Mouse (Mus musculus) intestine, postnatal 0 days (tissue): Measurements from ENCODE around the gene Gmeb2. TPM values are rescaled to one million over a fixed set of nuclear protein-coding genes. Genes with fewer than 3 reads are reported as not detected.
A peak's percentile ranks its signal among the peaks of the same experiment; 100 is the strongest.

ENCODE experiments used
- ATAC-seq: fragments of 200-750 bp; cut with Nextera tagmentation; 2 replicates; pipeline ENCODE4 v1.8.0; 2017; ENCODE audit warnings: mild to moderate bottlenecking, moderate TSS enrichment, moderate library complexity
- H3K27ac ChIP-seq: fragments of 300-500 bp; sonication (generic); 2 replicates; pipeline ENCODE4 v1.5.1; 2014; ENCODE audit warnings: mild to moderate bottlenecking, low read depth, low read length, moderate library complexity
- H3K27me3 ChIP-seq: fragments of 300-500 bp; sonication (generic); replicated peaks from 2 replicates; pipeline ENCODE4 v1.6.1; 2014; ENCODE audit warnings: low read length, mixed read lengths; ENCODE audit not compliant: control insufficient read depth, insufficient read depth
- H3K36me3 ChIP-seq: fragments of 300-500 bp; sonication (generic); 2 replicates; pipeline ENCODE4 v1.6.1; 2014; ENCODE audit warnings: mild to moderate bottlenecking, moderate library complexity; ENCODE audit not compliant: control insufficient read depth, insufficient read depth
- H3K4me1 ChIP-seq: fragments of 300-500 bp; sonication (generic); replicated peaks from 2 replicates; pipeline ENCODE4 v1.6.1; 2014; ENCODE audit warnings: antibody characterized with exemption, low read length, mixed read lengths; ENCODE audit not compliant: control insufficient read depth, insufficient read depth
- H3K4me2 ChIP-seq: fragments of 300-500 bp; sonication (generic); replicated peaks from 2 replicates; pipeline ENCODE4 v1.6.1; 2014; ENCODE audit warnings: low read depth, mild to moderate bottlenecking, moderate library complexity
- H3K4me3 ChIP-seq: fragments of 300-500 bp; sonication (generic); 2 replicates; pipeline ENCODE4 v1.5.1; 2014; ENCODE audit warnings: low read depth, low read length
- H3K9ac ChIP-seq: fragments of 300-500 bp; sonication (generic); 2 replicates; pipeline ENCODE4 v1.6.1; 2014; ENCODE audit warnings: mild to moderate bottlenecking, low read depth, low read length
- H3K9me3 ChIP-seq: fragments of 300-500 bp; sonication (generic); 2 replicates; pipeline ENCODE4 v1.6.1; 2016; ENCODE audit warnings: mixed run types; ENCODE audit not compliant: control insufficient read depth
- CTCF ChIP-seq: sonication (generic); IDR thresholded peaks from 2 replicates; pipeline ENCODE4 v1.5.1; 2016; ENCODE audit warnings: low read depth, mild to moderate bottlenecking, control low read depth, antibody characterized with exemption, moderate library complexity
- WGBS: fragments of 180-500 bp; shearing (Covaris S2); extraction: QIAGEN DNeasy Blood & Tissue Kit; methylation state at CpG from one replicate; pipeline ENCODE4 v1.1.7; 2014; 5-methylcytosine and 5-hydroxymethylcytosine counted together
- polyA plus RNA-seq: library from polyadenylated mRNA; unstranded; fragments of >200 nt; fragmentation: Nextera tagmentation; extraction: Ambion mirVana; gene quantifications from 2 replicates; pipeline ENCODE4 v1.2.1, GENCODE M21; 2015

Gene Gmeb2
- polyA plus RNA-seq, 1 experiment from 2014 or later, result 5.4 TPM

GRCm38 (mm10) chr2:181202422-181202821 lies 85.4 kb downstream of the Gmeb2 start, which contains the start of gene Ptk6:
Gene Ptk6, minus strand, starts transcription at chr2:181202789.
- Histone ChIP-seq H3K9ac (no peak within 1 kb of the TSS), H3K4me1 (peaks cover 7% of the 10 kb centered on the region; the same call in 1 of the 2 replicates), H3K9me3 (no peaks in the 10 kb centered on the region), H3K4me3 (no peak within 1 kb of the TSS), H3K36me3 (no peaks in the 10 kb centered on the region), H3K27me3 (no peaks in the 10 kb centered on the region), H3K27ac (peak within 1 kb of the TSS; percentile 70), H3K4me2 (peak within 1 kb of the TSS; percentile 43)
- TF ChIP-seq CTCF, result no peak
- ATAC-seq, result peak; percentile 84
- WGBS, result 65% methylated on average over 3 of the region's 3 CpGs

- Histone ChIP-seq H3K9ac (no peak overlapping the region), H3K4me3 (no peak overlapping the region), H3K27me3 (no peaks in the 10 kb centered on the region), H3K36me3 (no peaks in the 10 kb centered on the region), H3K9me3 (no peaks in the 10 kb centered on the region), H3K4me1 (peaks cover 11% of the 10 kb centered on the region; the same call in 1 of the 2 replicates), H3K4me2 (peak overlapping the region; percentile 43; the same call in 1 of the 2 replicates), H3K27ac (0 out of 2 replicates have a peak overlapping the region, but pooled peaks have one; percentile 70)
- WGBS, result 50% methylated on average over 3 of the region's 3 CpGs
- no peak for TF ChIP-seq CTCF
- ATAC-seq, result no peak
Observed at GRCm38 (mm10) chr2:181201606-181202005, 86.2 kb downstream of the Gmeb2 start.

Other genes with a start within 250 kb of the Gmeb2 start
- 0.30 and 0.33 TPM in 2 replicates for gene Chrna4, start 244.5 kb downstream of the Gmeb2 start, polyA plus RNA-seq
- gene Kcnq2, start 152.7 kb downstream of the Gmeb2 start, polyA plus RNA-seq, result 0.51 and 0.72 TPM in 2 replicates
- 0.38 and 0.58 TPM in 2 replicates for gene Eef1a2, start 131.0 kb downstream of the Gmeb2 start, polyA plus RNA-seq
- 197 TPM in 2 replicates for gene Ppdpf, start 100.8 kb downstream of the Gmeb2 start, polyA plus RNA-seq
- 1.9 and 2.4 TPM in 2 replicates for gene Ptk6, start 85.2 kb downstream of the Gmeb2 start, polyA plus RNA-seq
- gene Srms, start 74.8 kb downstream of the Gmeb2 start, polyA plus RNA-seq, result 0.17 and 0.20 TPM in 2 replicates
- 0.13 TPM in 1 of 2 replicates, not detected in the other for gene Fndc11, start 68.0 kb downstream of the Gmeb2 start, polyA plus RNA-seq
- 5.7 and 6.9 TPM in 2 replicates for gene Helz2, start 46.0 kb downstream of the Gmeb2 start, polyA plus RNA-seq
- 28.9 and 32.3 TPM in 2 replicates for gene Stmn3, start 26.5 kb upstream of the Gmeb2 start, polyA plus RNA-seq
- gene Rtel1, start 31.7 kb upstream of the Gmeb2 start, polyA plus RNA-seq, result 10.0 and 10.5 TPM in 2 replicates
- gene Zgpat, start 76.9 kb upstream of the Gmeb2 start, polyA plus RNA-seq, result 23.8 and 25.7 TPM in 2 replicates
- 32.1 TPM in 2 replicates for gene Arfrp1, start 77.4 kb upstream of the Gmeb2 start, polyA plus RNA-seq
- 6.7 and 8.6 TPM in 2 replicates for gene Lime1, start 92.0 kb upstream of the Gmeb2 start, polyA plus RNA-seq
- gene Zbtb46, start 171.4 kb upstream of the Gmeb2 start, polyA plus RNA-seq, result 2.1 and 2.3 TPM in 2 replicates
- gene Abhd16b, start 205.2 kb upstream of the Gmeb2 start, polyA plus RNA-seq, result 0.07 TPM in 1 of 2 replicates, not detected in the other
- 83.7 and 88.2 TPM in 2 replicates for gene Tpd52l2, start 209.1 kb upstream of the Gmeb2 start, polyA plus RNA-seq
- 60.4 and 62.9 TPM in 2 replicates for gene Dnajc5, start 232.4 kb upstream of the Gmeb2 start, polyA plus RNA-seq